Mouse (Mus musculus) MN1 (cell line): ENCODE results near the gene Gtf2f2.

Source experiments
- DNase-seq: peaks from one replicate; pipeline ENCODE4 v3.0.0-alpha.2; 2016; ENCODE audit warnings: low spot score

Gtf2f2 gene

GRCm38 (mm10) chr14:75863549-75864409 lies 146.9 kb downstream of the Gtf2f2 start:
- peak; percentile 93 for DNase-seq

GRCm38 (mm10) chr14:75862701-75863100 lies 148.0 kb downstream of the Gtf2f2 start:
- DNase-seq, result no peak

GRCm38 (mm10) chr14:75859619-75860018 lies 151.0 kb downstream of the Gtf2f2 start:
- DNase-seq, result no peak

GRCm38 (mm10) chr14:75858181-75858580 lies 152.5 kb downstream of the Gtf2f2 start:
- no peak for DNase-seq

GRCm38 (mm10) chr14:75855263-75855992 lies 155.2 kb downstream of the Gtf2f2 start:
- no peak for DNase-seq

- DNase-seq, result no peak
Observed at GRCm38 (mm10) chr14:75852016-75852415, 158.6 kb downstream of the Gtf2f2 start.

- no peak for DNase-seq
Observed at GRCm38 (mm10) chr14:75850819-75851218, 159.8 kb downstream of the Gtf2f2 start.

- DNase-seq, result no peak
Observed at GRCm38 (mm10) chr14:75849842-75850568, 160.7 kb downstream of the Gtf2f2 start.

- no peak for DNase-seq
Observed at GRCm38 (mm10) chr14:75849236-75849635, 161.4 kb downstream of the Gtf2f2 start.

GRCm38 (mm10) chr14:75848482-75848881 lies 162.2 kb downstream of the Gtf2f2 start:
- no peak for DNase-seq

GRCm38 (mm10) chr14:75847669-75848068 lies 163.0 kb downstream of the Gtf2f2 start:
- DNase-seq, result no peak
